Comparison of ENCODE assay signal across 14 mouse cellular contexts in genomic region chr12:83143071-83143470, GRCm38 (mm10).
DNase-seq lines count a peak whose midpoint lies in the region; ATAC-seq and TF ChIP-seq lines count a peak whose summit lies in the region.
"Had no signal": no experiment of that assay in that cellular context is flagged by ENCODE, and none has a peak within 500 bp of the region (broad histone marks: within the 10 kb centered on the region; RNA-seq: fewer than 3 reads in every experiment).

No protein-coding gene starts in this region.

- H3K27me3 ChIP-seq in heart, embryonic 11.5 days (ENCODE audit: control insufficient read depth, insufficient read depth, low read length) = no peaks in the 10 kb centered on the region
- no peaks in the 10 kb centered on the region for H3K27me3 ChIP-seq in midbrain, embryonic 10.5 days (ENCODE audit: low read depth, poor library complexity, severe bottlenecking)
- no peaks in the 10 kb centered on the region for H3K27me3 ChIP-seq in midbrain, postnatal 0 days (ENCODE audit: insufficient read depth, low read length)
- H3K27me3 ChIP-seq in hindbrain, embryonic 16.5 days (replicated peaks; ENCODE audit: control insufficient read depth, insufficient read depth, low read length) = no peaks in the 10 kb centered on the region

- H3K9ac ChIP-seq in heart, embryonic 11.5 days (ENCODE audit: low read depth, low read length) = no peak overlapping the region
- H3K9ac ChIP-seq in midbrain, postnatal 0 days (replicated peaks; ENCODE audit: low read length, poor library complexity, severe bottlenecking) = no peak overlapping the region
- H3K9ac ChIP-seq in hindbrain, embryonic 16.5 days (ENCODE audit: low read depth, low read length) = no peak overlapping the region
- H3K9ac ChIP-seq: lung, embryonic 14.5 days had no signal

- no peak for TF ChIP-seq CTCF in midbrain, postnatal 0 days (IDR thresholded peaks at IDR 0.05)

- 0 out of 2 replicates have a peak overlapping the region, but pooled peaks have one; percentile 30 for H3K27ac ChIP-seq in heart, embryonic 11.5 days (ENCODE audit: low read depth, low read length)
- 0 out of 2 replicates have a peak overlapping the region, but pooled peaks have one; percentile 42 for H3K27ac ChIP-seq in midbrain, embryonic 10.5 days (replicated peaks)
- H3K27ac ChIP-seq in midbrain, postnatal 0 days (ENCODE audit: low read depth, low read length) = no peak overlapping the region
- no peak overlapping the region for H3K27ac ChIP-seq in hindbrain, embryonic 16.5 days (ENCODE audit: low read depth, low read length)
- H3K27ac ChIP-seq: hindbrain, embryonic 10.5 days had no signal

- DNase-seq in heart, postnatal 14 days = no peak
- DNase-seq in midbrain, embryonic 10.5 days (ENCODE audit: low spot score) = no peak
- DNase-seq in midbrain, postnatal 0 days (ENCODE audit: low spot score) = no peak
- peak; percentile 57 for DNase-seq in liver
- peak; percentile 47 to 72 for DNase-seq in spleen, postnatal 36 days (ENCODE audit: low spot score in 2 of 2)
- no peak for DNase-seq in frontal cortex, postnatal 25 days (ENCODE audit: low spot score in 2 of 2)
- DNase-seq: B cell, adult 2 months; lung, embryonic 14.5 days; right cerebral cortex, adult 18-20 months; thymus, adult 18-20 months had no signal

- no peak overlapping the region for H3K4me2 ChIP-seq in heart, embryonic 11.5 days
- H3K4me2 ChIP-seq in midbrain, postnatal 0 days (ENCODE audit: low read depth, low read length, poor library complexity, severe bottlenecking) = no peak overlapping the region
- H3K4me2 ChIP-seq in hindbrain, embryonic 16.5 days (ENCODE audit: low read length) = no peak overlapping the region
- H3K4me2 ChIP-seq: lung, embryonic 14.5 days had no signal

- intact Hi-C loops in heart, postnatal 14 days (cut with DNase I) = no loop called here

- peaks cover 40% of the 10 kb centered on the region for H3K4me1 ChIP-seq in heart, embryonic 11.5 days (ENCODE audit: control insufficient read depth, insufficient read depth, low read length)
- H3K4me1 ChIP-seq in midbrain, embryonic 10.5 days = peaks cover 23% of the 10 kb centered on the region
- no peaks in the 10 kb centered on the region for H3K4me1 ChIP-seq in midbrain, postnatal 0 days (ENCODE audit: insufficient read depth, low read length)
- H3K4me1 ChIP-seq in hindbrain, embryonic 16.5 days (ENCODE audit: control insufficient read depth, insufficient read depth, low read depth, low read length) = no peaks in the 10 kb centered on the region

- WGBS in heart, embryonic 11.5 days (ENCODE audit: insufficient replicate concordance) = 25% methylated on average over 3 of the region's 3 CpGs
- WGBS in midbrain, embryonic 10.5 days = 58% methylated on average over 3 of the region's 3 CpGs
- WGBS in midbrain, postnatal 0 days = 44% methylated on average over 3 of the region's 3 CpGs
- WGBS in hindbrain, embryonic 16.5 days = 39% methylated on average over 3 of the region's 3 CpGs

- no peaks in the 10 kb centered on the region for H3K36me3 ChIP-seq in heart, embryonic 11.5 days (ENCODE audit: control insufficient read depth, insufficient read depth, low read length)
- H3K36me3 ChIP-seq in midbrain, embryonic 10.5 days = no peaks in the 10 kb centered on the region
- H3K36me3 ChIP-seq in midbrain, postnatal 0 days (ENCODE audit: insufficient read depth, low read length) = no peaks in the 10 kb centered on the region
- no peaks in the 10 kb centered on the region for H3K36me3 ChIP-seq in hindbrain, embryonic 16.5 days (ENCODE audit: control insufficient read depth, insufficient read depth, low read length)
- H3K36me3 ChIP-seq: hindbrain, embryonic 10.5 days had no signal

- H3K4me3 ChIP-seq in heart, embryonic 11.5 days (ENCODE audit: low read depth, low read length) = no peak overlapping the region
- H3K4me3 ChIP-seq in midbrain, embryonic 10.5 days = no peak overlapping the region
- no peak overlapping the region for H3K4me3 ChIP-seq in midbrain, postnatal 0 days (ENCODE audit: low read depth, low read length)
- no peak overlapping the region for H3K4me3 ChIP-seq in hindbrain, embryonic 16.5 days (ENCODE audit: low read length)
- H3K4me3 ChIP-seq: hindbrain, embryonic 10.5 days had no signal

- H3K9me3 ChIP-seq in heart, embryonic 11.5 days (replicated peaks; ENCODE audit: control insufficient read depth, low read length) = no peaks in the 10 kb centered on the region
- H3K9me3 ChIP-seq in midbrain, embryonic 10.5 days (replicated peaks) = no peaks in the 10 kb centered on the region
- no peaks in the 10 kb centered on the region for H3K9me3 ChIP-seq in midbrain, postnatal 0 days (ENCODE audit: low read length)
- no peaks in the 10 kb centered on the region for H3K9me3 ChIP-seq in hindbrain, embryonic 16.5 days (ENCODE audit: control insufficient read depth, low read length)
- H3K9me3 ChIP-seq: hindbrain, embryonic 10.5 days had no signal

- ATAC-seq in heart, embryonic 11.5 days (replicated peaks; ENCODE audit: insufficient number of reproducible peaks, low FRiP score, low TSS enrichment) = no peak
- ATAC-seq in midbrain, postnatal 0 days (ENCODE audit: low FRiP score) = no peak
- no peak for ATAC-seq in hindbrain, embryonic 16.5 days
- ATAC-seq: Patski had no signal

Comparison
In these comparisons a context has a peak if more than half of its experiments do, and no peak if none do; other contexts are left out.
1. H3K27ac ChIP-seq: peak in heart, embryonic 11.5 days (single experiment) and midbrain, embryonic 10.5 days (single experiment); none in midbrain, postnatal 0 days (single experiment) and hindbrain, embryonic 16.5 days (single experiment).
2. DNase-seq: peak in liver (single experiment) and spleen, postnatal 36 days (2 of 2); none in heart, postnatal 14 days (0 of 2), midbrain, embryonic 10.5 days (single experiment), midbrain, postnatal 0 days (single experiment) and frontal cortex, postnatal 25 days (0 of 2).